Mouse (Mus musculus) retina, postnatal 1 day (tissue): ENCODE measurements around the gene Slc12a5.

Source experiments
- DNase-seq: peaks from one replicate; pipeline ENCODE4 v3.0.0-alpha.2; 2012

Gene Slc12a5

DNA sequence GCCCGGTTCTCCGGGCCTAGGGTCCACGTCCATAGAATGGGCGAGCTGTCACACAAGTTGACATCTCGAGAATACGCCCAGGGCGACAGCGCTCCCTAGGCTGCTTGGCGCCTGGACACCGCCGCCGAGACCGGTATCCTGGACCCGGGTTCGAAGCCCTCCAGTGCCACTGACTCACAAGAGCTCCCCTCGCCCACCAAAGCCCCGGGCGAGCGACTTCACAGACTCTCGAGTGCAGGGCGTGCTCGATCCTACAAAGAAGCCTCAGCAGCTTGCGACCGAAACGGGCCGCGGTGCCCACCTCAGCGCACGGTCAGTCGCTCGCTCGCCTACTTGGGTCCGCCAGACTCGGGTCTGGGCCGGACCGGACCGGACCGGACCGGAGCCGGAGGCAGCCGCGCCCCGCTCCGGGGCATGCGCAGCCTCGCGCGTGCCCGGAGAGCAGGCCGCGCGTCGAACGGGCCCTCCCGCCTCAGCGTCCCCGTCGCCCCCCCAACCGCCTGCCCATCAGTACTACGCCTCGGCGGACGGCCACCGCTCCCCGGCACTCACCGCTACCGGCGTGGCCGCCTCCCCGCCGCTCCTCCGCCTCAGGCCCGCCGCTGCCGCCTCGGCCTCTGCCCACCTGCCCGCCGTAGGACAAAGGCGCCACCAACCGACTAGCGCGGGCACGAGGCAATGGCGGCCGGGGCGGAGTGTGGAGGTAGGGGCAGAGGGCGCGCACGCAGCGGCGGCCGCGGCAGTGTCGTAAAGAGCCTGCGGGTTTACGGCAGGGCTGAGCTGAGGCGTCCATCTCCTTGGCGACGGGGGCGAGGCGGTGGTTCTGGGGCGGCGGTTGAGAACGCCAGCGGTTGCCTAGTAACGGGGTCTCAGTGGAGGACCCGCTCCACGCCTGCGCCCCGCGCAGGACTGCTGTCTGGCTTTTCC is 73.8 kb downstream of the Slc12a5 start, which contains the start of gene Ncoa5:
TSS of gene Ncoa5 (minus strand) at position 737 of the 927 bp plus-strand sequence.
- DNase-seq: peak; percentile 99

DNA sequence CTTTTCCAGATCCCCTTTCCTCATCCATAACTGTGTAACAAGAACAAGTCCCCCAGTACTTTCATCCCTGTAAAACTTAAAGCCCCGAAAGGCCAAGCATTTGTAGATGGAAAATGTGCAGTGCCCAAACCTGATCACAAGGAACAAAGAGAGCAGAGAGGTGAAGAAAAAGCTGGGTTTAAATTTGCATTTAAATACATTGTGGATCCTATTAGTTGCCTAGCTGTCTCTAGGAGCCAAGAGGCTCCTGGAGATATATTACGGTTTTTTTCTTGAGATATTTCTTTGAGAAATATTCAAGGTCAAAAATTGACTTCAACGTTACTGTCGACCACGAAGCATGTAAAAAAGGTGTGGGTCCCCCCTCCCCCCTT is 74.4 kb downstream of the Slc12a5 start:
- no peak for DNase-seq

DNA sequence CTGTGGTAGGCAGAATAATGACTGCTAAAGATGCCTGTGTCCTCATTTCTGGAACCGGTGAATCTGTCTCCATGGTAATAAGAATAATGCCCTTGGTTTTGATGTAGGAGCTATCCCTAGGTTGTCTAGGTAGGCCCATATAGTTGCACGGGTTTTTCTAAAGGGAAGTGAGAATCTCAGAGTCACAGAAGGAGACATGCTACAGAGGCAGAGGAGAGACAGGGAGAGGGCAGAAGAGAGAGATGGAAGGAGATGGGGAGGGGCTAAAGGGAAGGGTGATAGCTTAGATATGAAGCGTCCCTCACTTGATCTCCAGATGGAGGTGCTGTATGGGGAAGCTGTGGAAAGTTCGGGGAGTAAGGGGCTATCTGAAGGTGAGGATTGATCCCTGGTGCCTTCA is 76.8 kb downstream of the Slc12a5 start:
- no peak for DNase-seq

DNA sequence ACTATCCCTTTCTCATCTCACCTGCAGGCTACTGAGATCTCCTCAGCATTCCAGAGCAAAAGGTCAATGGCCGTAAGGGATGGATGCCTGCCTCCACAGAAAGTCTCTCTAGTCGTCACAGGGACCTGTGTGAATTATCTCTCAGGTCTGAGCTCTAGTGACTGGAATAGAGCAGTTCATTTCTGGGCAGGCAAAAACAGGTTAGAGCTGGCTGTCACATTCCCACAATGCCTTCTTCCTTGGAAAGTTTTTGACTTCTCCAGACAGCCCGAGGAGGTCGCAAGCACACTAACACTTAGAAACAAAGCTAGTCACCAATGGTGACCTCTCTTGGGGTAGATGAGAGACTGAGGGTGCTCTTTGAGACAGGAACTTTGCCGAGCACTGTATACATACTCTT is 81.5 kb downstream of the Slc12a5 start:
- DNase-seq: no peak

DNA sequence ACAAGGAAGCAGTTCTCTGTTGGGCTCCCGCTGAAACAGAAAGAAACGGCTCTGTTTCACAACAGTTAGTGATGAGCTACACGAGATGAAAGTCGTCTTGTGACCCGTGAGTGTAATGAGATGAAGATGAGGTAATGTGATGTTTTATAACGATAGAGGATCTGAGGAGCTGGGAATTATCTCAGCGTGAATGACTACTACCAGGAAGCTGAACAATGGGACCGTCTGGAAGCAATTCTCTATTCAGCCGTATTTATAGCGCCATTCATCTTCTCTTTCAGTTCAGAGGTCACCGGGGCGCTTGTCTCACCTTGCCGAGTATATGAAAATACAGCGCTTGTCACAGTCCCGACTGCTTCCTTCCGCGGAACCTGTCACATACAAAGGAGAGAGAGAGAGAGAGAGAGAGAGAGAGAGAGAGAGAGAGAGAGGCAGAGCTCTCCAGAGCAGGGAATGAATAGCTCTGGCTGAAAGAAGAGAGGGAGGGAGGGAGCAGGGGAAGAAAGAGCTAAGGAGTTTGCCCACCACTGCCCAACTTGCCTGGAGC is 82.6 kb downstream of the Slc12a5 start:
- peak; percentile 75 for DNase-seq

DNA sequence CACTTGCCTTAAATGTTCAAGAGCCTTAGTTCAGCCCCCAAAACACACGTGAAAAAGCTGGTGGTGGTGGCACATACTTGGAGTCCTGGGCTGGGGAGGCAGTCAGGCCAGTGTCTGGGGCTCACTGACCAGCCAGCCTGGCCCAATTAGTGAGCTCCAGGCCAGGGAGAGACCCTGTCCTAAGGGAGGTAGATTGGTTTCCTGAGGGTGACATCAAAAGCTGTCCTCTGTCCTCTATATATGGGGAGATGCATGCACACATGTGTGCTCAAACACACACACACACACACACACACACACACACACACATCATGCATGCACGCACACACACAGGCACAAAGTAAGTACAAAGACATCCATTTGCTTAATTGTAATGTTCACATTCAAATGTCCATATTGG is 83.1 kb downstream of the Slc12a5 start:
- DNase-seq: no peak

DNA sequence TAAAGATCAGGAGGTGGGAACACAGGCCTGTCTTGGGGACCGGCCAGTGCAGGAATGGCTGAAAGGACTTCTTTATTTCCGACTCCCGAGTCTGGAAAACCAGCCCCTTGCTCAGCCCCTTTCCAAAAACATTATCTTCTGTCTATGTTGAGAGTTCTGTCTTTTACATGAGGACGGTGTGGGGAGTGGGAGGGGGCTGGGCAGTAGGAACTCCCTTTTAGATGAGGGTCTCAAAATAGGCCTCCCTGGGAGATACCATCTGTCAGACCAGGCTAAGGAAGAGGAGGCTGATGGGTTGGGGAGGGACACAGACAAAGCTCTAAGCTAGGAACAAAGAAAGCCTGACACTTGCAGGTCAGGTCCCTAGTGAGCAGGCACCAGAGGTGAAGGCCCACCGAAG is 88.4 kb downstream of the Slc12a5 start:
- DNase-seq: peak; percentile 21
